Mouse (Mus musculus) forebrain, postnatal 0 days (tissue): ENCODE data around the gene Pold2. TPM values are rescaled to one million over a fixed set of nuclear protein-coding genes. Genes with fewer than 3 reads are reported as not detected.

Experiments
- ATAC-seq: fragments of 200-750 bp; cut with Nextera tagmentation; 2 replicates; pipeline ENCODE4 v1.8.0; 2017; ENCODE audit warnings: mild to moderate bottlenecking, moderate library complexity
- DNase-seq: peaks from one replicate; pipeline ENCODE4 v3.0.0-alpha.2; 2015
- H3K27ac ChIP-seq: fragments of 300-500 bp; sonication (generic); 2 replicates; pipeline ENCODE4 v1.5.1; 2014; ENCODE audit warnings: low read depth, mild to moderate bottlenecking, antibody characterized with exemption, low read length, moderate library complexity, mixed read lengths
- H3K27me3 ChIP-seq: fragments of 300-500 bp; sonication (generic); 2 replicates; pipeline ENCODE4 v1.6.1; 2014; ENCODE audit warnings: mild to moderate bottlenecking, low read length, mixed read lengths; ENCODE audit not compliant: insufficient read depth
- H3K36me3 ChIP-seq: fragments of 300-500 bp; sonication (generic); 2 replicates; pipeline ENCODE4 v1.6.1; 2014; ENCODE audit warnings: mild to moderate bottlenecking, moderate library complexity; ENCODE audit not compliant: insufficient read depth
- H3K4me1 ChIP-seq: fragments of 300-500 bp; sonication (generic); 2 replicates; pipeline ENCODE4 v1.6.1; 2014; ENCODE audit warnings: antibody characterized with exemption; ENCODE audit not compliant: insufficient read depth
- H3K4me2 ChIP-seq: fragments of 300-500 bp; sonication (generic); 2 replicates; pipeline ENCODE4 v1.6.1; 2014; ENCODE audit warnings: low read depth, mild to moderate bottlenecking, moderate library complexity
- H3K4me3 ChIP-seq: fragments of 300-500 bp; sonication (generic); 2 replicates; pipeline ENCODE4 v1.5.1; 2014; ENCODE audit warnings: low read depth, low read length, mixed read lengths
- H3K9ac ChIP-seq: fragments of 300-500 bp; sonication (generic); 2 replicates; pipeline ENCODE4 v1.6.1; 2014; ENCODE audit warnings: mild to moderate bottlenecking
- H3K9me3 ChIP-seq: fragments of 300-500 bp; sonication (generic); 2 replicates; pipeline ENCODE4 v1.6.1; 2016; ENCODE audit warnings: low read length
- CTCF ChIP-seq: sonication (generic); IDR thresholded peaks from 2 replicates; pipeline ENCODE4 v1.5.1; 2016; ENCODE audit warnings: antibody characterized with exemption, control low read depth, low read depth
- WGBS: fragments of 180-500 bp; shearing (Covaris S2); extraction: QIAGEN DNeasy Blood & Tissue Kit; methylation state at CpG from one replicate; pipeline ENCODE4 v1.1.7; 2014; 5-methylcytosine and 5-hydroxymethylcytosine counted together
- polyA plus RNA-seq: library from polyadenylated mRNA; unstranded; fragments of >200 nt; fragmentation: Nextera tagmentation; extraction: Ambion mirVana; gene quantifications from 2 replicates; pipeline ENCODE4 v1.2.1, GENCODE M21; 2015
- total RNA-seq: library from RNA; depleted of rRNA; stranded (reverse); fragments of >200 nt; gene quantifications from 2 replicates; pipeline ENCODE4 v1.2.3, GENCODE M21; 2014

Gene Pold2
- total and polyA plus RNA-seq, 2 experiments from 2014 or later, result 20.4 to 51.3 TPM

GRCm38 (mm10) chr11:5915429-5916177 is 37.5 kb upstream of the Pold2 start:
- no peaks in the 10 kb centered on the region for H3K36me3 ChIP-seq
- ATAC-seq (no peak), DNase-seq (no peak)
- H3K4me3 ChIP-seq, result no peak overlapping the region
- no peak overlapping the region for H3K27ac ChIP-seq
- no peaks in the 10 kb centered on the region for H3K27me3 ChIP-seq
- H3K4me1 ChIP-seq, result no peaks in the 10 kb centered on the region
- H3K9ac ChIP-seq, result no peak overlapping the region
- 71% methylated on average over 5 of the region's 5 CpGs for WGBS
- TF ChIP-seq CTCF, result no peak
- no peak overlapping the region for H3K4me2 ChIP-seq
- H3K9me3 ChIP-seq, result no peaks in the 10 kb centered on the region

GRCm38 (mm10) chr11:5914940-5915339 is 36.8 kb upstream of the Pold2 start:
- Histone ChIP-seq H3K4me3 (no peak overlapping the region), H3K9ac (no peak overlapping the region), H3K27ac (no peak overlapping the region), H3K27me3 (no peaks in the 10 kb centered on the region), H3K36me3 (no peaks in the 10 kb centered on the region), H3K4me1 (no peaks in the 10 kb centered on the region), H3K4me2 (no peak overlapping the region), H3K9me3 (no peaks in the 10 kb centered on the region)
- ATAC-seq, result no peak
- no peak for TF ChIP-seq CTCF
- no peak for DNase-seq
- 61% methylated on average over 5 of the region's 5 CpGs for WGBS

GRCm38 (mm10) chr11:5913936-5914335 is 35.8 kb upstream of the Pold2 start:
- no peaks in the 10 kb centered on the region for H3K4me1 ChIP-seq
- no peak overlapping the region for H3K4me2 ChIP-seq
- H3K9ac ChIP-seq, result no peak overlapping the region
- no peak overlapping the region for H3K4me3 ChIP-seq
- no peaks in the 10 kb centered on the region for H3K9me3 ChIP-seq
- DNase-seq (no peak), ATAC-seq (0 out of 2 replicates have a peak, but pooled peaks have one; percentile 16)
- no peak for TF ChIP-seq CTCF
- no peak overlapping the region for H3K27ac ChIP-seq
- no peaks in the 10 kb centered on the region for H3K36me3 ChIP-seq
- 85% methylated on average over 4 of the region's 4 CpGs for WGBS
- no peaks in the 10 kb centered on the region for H3K27me3 ChIP-seq

GRCm38 (mm10) chr11:5913256-5913655 is 35.2 kb upstream of the Pold2 start:
- WGBS, result 60% methylated on average over 8 of the region's 8 CpGs
- no peak for TF ChIP-seq CTCF
- no peak overlapping the region for H3K9ac ChIP-seq
- no peak for DNase-seq
- H3K27ac ChIP-seq, result no peak overlapping the region
- H3K9me3 ChIP-seq, result no peaks in the 10 kb centered on the region
- H3K4me2 ChIP-seq, result no peak overlapping the region
- no peak for ATAC-seq
- H3K4me3 ChIP-seq, result no peak overlapping the region
- H3K36me3 ChIP-seq, result no peaks in the 10 kb centered on the region
- H3K27me3 ChIP-seq, result no peaks in the 10 kb centered on the region
- H3K4me1 ChIP-seq, result no peaks in the 10 kb centered on the region

DNA sequence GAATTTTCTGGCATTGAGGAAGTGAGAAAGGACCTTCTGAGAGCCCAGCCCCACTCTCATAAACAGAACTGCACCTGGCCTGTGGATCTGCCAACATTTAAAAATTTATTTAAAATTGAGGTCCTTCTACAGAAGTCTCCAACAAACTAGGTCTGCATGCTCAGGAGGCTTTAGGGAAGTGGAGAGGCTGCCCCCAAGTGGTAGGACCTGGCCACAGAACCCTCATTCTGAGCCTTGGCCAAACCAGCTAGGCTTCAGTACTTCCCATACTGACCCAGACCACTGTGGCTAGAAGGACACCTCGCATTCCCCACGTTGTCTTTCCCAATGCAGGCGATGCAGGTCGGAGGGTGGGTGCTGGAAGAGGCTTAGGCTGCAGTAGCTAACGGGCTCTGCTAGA is 34.5 kb upstream of the Pold2 start:
- WGBS, result 34% methylated on average over 5 of the region's 5 CpGs
- no peaks in the 10 kb centered on the region for H3K27me3 ChIP-seq
- peak; percentile 61 for TF ChIP-seq CTCF
- no peak overlapping the region for H3K9ac ChIP-seq
- no peaks in the 10 kb centered on the region for H3K4me1 ChIP-seq
- H3K36me3 ChIP-seq, result no peaks in the 10 kb centered on the region
- DNase-seq (no peak), ATAC-seq (no peak)
- H3K9me3 ChIP-seq, result no peaks in the 10 kb centered on the region
- no peak overlapping the region for H3K27ac ChIP-seq
- H3K4me2 ChIP-seq, result no peak overlapping the region
- H3K4me3 ChIP-seq, result no peak overlapping the region

DNA sequence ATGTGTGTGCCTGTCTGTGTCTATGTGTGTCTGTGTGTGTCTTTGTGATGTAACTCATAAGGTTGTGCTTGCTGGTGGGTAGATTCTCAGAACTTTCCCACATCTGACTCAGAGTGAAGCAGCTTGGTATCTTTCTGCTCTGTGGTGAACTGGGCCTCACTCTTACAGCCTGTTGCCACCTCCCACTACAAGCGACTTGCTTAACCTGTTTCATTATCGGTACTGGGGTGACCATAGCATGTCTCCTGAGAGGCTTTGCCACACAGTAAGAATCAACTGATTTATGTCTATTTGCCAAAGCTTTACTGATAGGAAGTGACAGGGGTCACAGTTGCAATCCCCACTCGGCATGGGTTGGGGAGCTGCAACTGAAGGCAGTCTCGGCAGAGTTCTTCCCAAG is 30.6 kb upstream of the Pold2 start:
- Histone ChIP-seq H3K4me1 (no peaks in the 10 kb centered on the region), H3K9ac (no peak overlapping the region), H3K27ac (no peak overlapping the region), H3K36me3 (no peaks in the 10 kb centered on the region), H3K9me3 (no peaks in the 10 kb centered on the region), H3K27me3 (no peaks in the 10 kb centered on the region), H3K4me3 (no peak overlapping the region), H3K4me2 (no peak overlapping the region)
- DNase-seq, result no peak
- WGBS, result 93% methylated on average over 4 of the region's 4 CpGs
- no peak for ATAC-seq
- no peak for TF ChIP-seq CTCF

DNA sequence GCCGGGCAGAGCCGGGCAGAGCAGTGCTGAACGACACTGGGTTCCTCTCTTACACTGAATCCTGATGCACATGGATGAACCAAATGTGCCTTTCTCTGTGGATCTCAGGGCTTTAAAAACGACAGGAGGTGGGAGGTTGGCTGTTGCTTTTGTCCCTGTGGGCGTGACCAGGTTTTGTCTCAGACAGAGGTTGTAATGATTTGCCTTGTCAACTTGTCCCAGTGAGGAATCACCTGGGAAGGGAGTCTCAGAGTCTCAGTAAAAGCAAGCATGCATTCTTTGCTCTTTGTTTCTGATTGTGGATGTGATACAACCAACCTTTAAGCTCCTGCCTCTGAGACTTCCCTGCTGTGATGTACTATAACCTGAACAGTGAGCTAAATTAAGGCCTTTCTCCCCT is 29.0 kb upstream of the Pold2 start:
- Histone ChIP-seq H3K27ac (no peak overlapping the region), H3K9me3 (no peaks in the 10 kb centered on the region), H3K4me3 (no peak overlapping the region), H3K9ac (no peak overlapping the region), H3K27me3 (no peaks in the 10 kb centered on the region), H3K4me1 (peaks cover 7% of the 10 kb centered on the region), H3K36me3 (no peaks in the 10 kb centered on the region), H3K4me2 (no peak overlapping the region)
- no peak for ATAC-seq
- no peak for DNase-seq
- 48% methylated on average over 5 of the region's 5 CpGs for WGBS
- TF ChIP-seq CTCF, result no peak
